Mouse (Mus musculus): Measurements from ENCODE around the gene Snd1. TPM values are rescaled to one million over a fixed set of nuclear protein-coding genes. Genes with fewer than 3 reads are reported as not detected.

The Snd1 gene
- polyA plus RNA-seq, 1 experiment, result 57.6 TPM

DNA sequence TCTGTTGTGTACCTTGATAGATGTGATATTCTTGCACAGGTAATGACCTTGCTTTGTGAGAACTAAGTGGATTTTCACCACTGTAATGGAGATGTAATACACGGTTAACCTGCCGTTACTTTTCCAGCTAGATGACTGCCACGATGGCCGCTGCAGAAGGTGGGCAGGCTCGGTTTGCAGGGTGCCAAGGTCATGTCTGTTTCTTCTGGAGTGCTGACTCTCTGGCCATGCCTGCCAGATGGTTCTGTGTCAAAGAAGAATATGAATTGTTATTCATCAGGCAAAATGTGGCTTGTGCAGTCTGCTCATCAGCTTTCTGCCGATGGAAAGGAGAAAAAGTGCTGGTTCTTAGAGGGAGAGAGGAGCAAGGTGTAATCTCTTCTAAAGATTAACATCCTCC lies 53.3 kb downstream of the Snd1 start:
- no peaks in the 10 kb centered on the region for H3K9me3 ChIP-seq
- H3K4me1 ChIP-seq, result peaks cover 12% of the 10 kb centered on the region
- no peaks in the 10 kb centered on the region for H3K27me3 ChIP-seq (replicated peaks)
- H3K36me3 ChIP-seq (replicated peaks; ENCODE audit: low read length), result peaks cover 94% of the 10 kb centered on the region
- H3K4me3 ChIP-seq (replicated peaks), result no peak overlapping the region
- TF ChIP-seq GATA1 (IDR thresholded peaks at IDR 0.05; ENCODE audit: borderline replicate concordance, low read length) (no peak), FLI1 (IDR thresholded peaks at IDR 0.05; ENCODE audit: low read length) (no peak)

DNA sequence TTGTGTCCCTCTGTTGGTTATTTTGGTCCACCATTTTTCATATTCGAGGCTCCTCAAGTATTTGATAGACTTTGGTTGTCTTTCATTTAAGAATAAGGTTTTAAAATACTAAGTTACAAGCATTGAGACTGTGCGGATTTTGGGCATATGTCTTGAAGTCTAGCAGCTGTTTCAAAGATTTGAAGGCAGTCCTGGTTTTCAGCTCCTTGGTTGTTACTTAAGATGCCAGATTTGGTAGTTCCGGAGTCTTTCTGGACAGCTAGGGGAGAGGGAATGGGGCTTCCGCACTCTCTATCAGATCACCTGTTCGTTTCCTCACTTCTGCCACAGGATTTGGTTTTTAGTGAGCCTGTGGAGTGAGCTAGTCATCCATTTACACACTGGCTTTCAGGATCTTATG lies 61.5 kb downstream of the Snd1 start:
- Histone ChIP-seq H3K4me1 (peaks cover 12% of the 10 kb centered on the region), H3K4me3 (replicated peaks) (no peak overlapping the region), H3K27me3 (replicated peaks) (no peaks in the 10 kb centered on the region), H3K36me3 (replicated peaks; ENCODE audit: low read length) (peaks cover 90% of the 10 kb centered on the region), H3K9me3 (no peaks in the 10 kb centered on the region)
- TF ChIP-seq FLI1 (IDR thresholded peaks at IDR 0.05; ENCODE audit: low read length) (no peak), GATA1 (IDR thresholded peaks at IDR 0.05; ENCODE audit: borderline replicate concordance, low read length) (no peak)

DNA sequence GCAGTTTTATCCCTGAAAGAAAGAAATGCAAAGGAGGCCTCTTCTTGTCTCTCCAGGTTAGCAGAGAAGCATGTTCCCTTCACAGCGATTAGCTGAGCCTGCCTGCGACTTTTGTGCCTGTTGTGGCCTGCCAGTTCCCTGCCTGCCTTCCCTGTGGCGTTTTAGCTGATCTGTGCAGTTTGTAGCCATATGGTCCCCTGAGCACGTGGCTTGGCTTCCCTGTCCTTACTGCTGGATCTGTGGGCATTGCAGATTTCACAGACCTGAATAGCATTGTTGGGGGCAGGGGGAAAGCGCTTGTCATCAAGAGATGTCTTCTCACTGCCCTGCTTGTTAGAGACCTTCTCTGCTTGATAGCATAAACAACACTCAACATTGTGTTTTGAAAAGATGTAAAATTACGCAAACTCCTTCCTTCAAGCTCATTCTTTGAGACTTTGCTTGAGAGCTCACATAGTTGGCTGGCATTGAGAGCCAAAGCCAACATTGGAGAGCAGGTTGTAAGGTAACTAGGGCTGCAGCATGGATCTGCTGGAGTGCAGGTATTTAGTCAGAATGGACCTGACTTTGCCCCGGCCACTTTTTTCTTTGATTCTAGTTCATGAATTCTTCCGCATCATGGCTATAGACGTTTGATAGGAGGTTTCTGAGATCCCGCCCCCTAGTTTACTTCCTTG lies 63.0 kb downstream of the Snd1 start:
- TF ChIP-seq FLI1 (IDR thresholded peaks at IDR 0.05; ENCODE audit: low read length), result no peak
- no peak for TF ChIP-seq GATA1 (IDR thresholded peaks at IDR 0.05; ENCODE audit: borderline replicate concordance, low read length)
- H3K4me1 ChIP-seq, result peaks cover 23% of the 10 kb centered on the region
- no peaks in the 10 kb centered on the region for H3K9me3 ChIP-seq
- no peaks in the 10 kb centered on the region for H3K27me3 ChIP-seq (replicated peaks)
- no peak overlapping the region for H3K4me3 ChIP-seq (replicated peaks)
- H3K36me3 ChIP-seq (replicated peaks; ENCODE audit: low read length), result peaks cover 95% of the 10 kb centered on the region

DNA sequence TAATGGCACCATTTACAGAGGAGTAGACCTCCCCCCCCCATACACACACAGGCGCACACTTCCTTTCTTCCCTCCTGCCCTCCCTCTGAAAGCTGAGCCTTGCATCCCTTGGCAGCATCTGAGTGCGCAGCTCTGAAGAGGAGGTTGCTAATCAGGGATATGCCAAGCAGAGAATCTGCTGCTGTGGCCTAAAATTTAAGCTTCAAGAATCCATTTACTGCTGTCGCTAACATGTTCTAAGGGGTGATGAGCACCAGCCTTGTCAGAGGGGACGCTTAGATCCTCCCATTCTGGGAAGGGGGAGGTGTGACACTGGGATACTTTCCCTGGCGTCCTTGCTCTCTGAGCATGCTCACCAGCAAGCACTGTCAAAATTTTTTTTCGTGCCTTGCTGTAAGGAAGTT lies 67.4 kb downstream of the Snd1 start:
- Histone ChIP-seq H3K27me3 (replicated peaks) (no peaks in the 10 kb centered on the region), H3K4me1 (peaks cover 23% of the 10 kb centered on the region), H3K9me3 (no peaks in the 10 kb centered on the region), H3K36me3 (replicated peaks; ENCODE audit: low read length) (peaks cover 90% of the 10 kb centered on the region), H3K4me3 (replicated peaks) (no peak overlapping the region)
- TF ChIP-seq FLI1 (IDR thresholded peaks at IDR 0.05; ENCODE audit: low read length), result no peak
- TF ChIP-seq GATA1 (IDR thresholded peaks at IDR 0.05; ENCODE audit: borderline replicate concordance, low read length), result no peak

DNA sequence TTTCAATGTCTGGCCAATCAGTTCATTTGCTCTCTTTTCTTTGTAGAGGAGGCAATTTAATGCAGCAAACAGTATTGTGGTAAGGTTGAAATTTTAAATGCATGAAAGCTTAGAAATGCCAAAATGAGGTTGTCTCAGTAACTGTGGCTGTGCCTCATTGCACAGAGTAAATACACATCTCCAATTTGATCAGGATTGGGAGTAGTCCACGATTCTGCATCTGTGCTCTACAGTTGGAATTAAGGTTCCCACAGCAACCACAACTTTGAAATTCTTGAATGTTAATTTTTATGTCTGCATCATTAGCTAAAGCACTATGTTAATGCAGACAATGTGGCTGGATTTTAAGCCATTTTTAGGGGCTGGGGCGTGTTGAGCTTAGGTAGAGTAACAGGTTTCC lies 72.0 kb downstream of the Snd1 start:
- no peaks in the 10 kb centered on the region for H3K27me3 ChIP-seq (replicated peaks)
- no peak overlapping the region for H3K4me3 ChIP-seq (replicated peaks)
- peaks cover 14% of the 10 kb centered on the region for H3K4me1 ChIP-seq
- no peaks in the 10 kb centered on the region for H3K9me3 ChIP-seq
- H3K36me3 ChIP-seq (replicated peaks; ENCODE audit: low read length), result peaks cover 93% of the 10 kb centered on the region
- no peak for TF ChIP-seq GATA1 (IDR thresholded peaks at IDR 0.05; ENCODE audit: borderline replicate concordance, low read length)
- TF ChIP-seq FLI1 (IDR thresholded peaks at IDR 0.05; ENCODE audit: low read length), result no peak

DNA sequence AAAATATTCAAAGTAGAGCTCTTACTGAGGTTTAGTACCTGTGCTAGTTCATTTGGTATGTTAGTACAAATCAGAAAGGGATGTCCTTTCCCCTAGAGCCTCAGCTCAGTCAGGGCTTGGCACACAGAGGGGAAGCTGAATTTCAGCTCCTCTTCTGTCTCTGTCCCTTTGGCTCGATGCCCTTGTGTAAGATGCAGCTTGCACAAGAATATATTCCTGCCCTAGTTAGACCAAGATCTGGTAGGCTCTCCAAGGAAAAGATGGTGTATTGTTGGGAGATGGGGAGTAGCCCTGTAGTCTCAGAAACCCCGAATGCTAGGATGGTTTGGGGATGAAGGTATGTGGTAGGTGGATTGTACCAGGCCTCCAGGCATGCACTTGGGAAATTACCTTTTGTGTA lies 74.4 kb downstream of the Snd1 start:
- H3K4me1 ChIP-seq, result peaks cover 8% of the 10 kb centered on the region
- TF ChIP-seq FLI1 (IDR thresholded peaks at IDR 0.05; ENCODE audit: low read length), result no peak
- TF ChIP-seq GATA1 (IDR thresholded peaks at IDR 0.05; ENCODE audit: borderline replicate concordance, low read length), result no peak
- H3K9me3 ChIP-seq, result no peaks in the 10 kb centered on the region
- H3K4me3 ChIP-seq (replicated peaks), result no peak overlapping the region
- H3K27me3 ChIP-seq (replicated peaks), result no peaks in the 10 kb centered on the region
- H3K36me3 ChIP-seq (replicated peaks; ENCODE audit: low read length), result peaks cover 96% of the 10 kb centered on the region

DNA sequence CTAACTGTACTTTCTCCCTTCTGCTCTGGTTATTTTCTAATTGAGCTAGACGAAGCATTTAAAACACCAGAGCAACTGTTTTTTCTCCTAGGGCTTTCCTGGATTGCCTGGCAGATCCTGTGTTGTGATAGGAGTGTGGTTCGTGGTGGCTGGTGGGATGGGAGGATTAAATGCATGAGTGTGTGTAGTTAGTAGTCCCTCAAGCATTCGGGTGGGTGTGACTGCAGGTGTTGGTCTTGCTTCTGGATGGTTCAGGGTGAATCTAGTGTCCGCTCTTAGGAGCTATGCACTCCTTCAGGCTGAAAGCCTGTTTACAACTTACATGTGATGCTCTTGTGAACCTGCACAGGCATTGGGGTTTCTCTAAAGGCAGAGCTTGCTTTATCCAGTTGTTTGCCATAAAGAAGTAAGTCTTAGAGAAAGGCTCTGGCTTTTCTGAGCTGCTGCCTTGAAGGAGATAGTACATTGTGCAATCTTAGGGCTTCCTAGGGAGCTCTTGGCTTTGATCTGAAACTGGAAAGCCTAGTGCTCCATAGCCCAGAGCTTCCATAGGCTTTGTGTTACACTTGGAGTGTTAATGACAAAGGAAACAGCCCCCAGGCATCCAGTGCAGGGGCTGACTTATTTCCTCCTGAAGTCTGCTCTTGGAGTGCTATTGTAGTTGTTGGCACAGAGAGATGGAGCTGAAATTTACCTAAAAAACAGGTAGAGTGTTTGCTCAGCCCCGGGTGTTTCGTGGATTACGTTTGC lies 75.5 kb downstream of the Snd1 start:
- Histone ChIP-seq H3K36me3 (replicated peaks; ENCODE audit: low read length) (peaks cover 98% of the 10 kb centered on the region), H3K9me3 (no peaks in the 10 kb centered on the region), H3K27me3 (replicated peaks) (no peaks in the 10 kb centered on the region), H3K4me1 (peaks cover 19% of the 10 kb centered on the region), H3K4me3 (replicated peaks) (no peak overlapping the region)
- TF ChIP-seq FLI1 (IDR thresholded peaks at IDR 0.05; ENCODE audit: low read length) (no peak), GATA1 (IDR thresholded peaks at IDR 0.05; ENCODE audit: borderline replicate concordance, low read length) (no peak)

DNA sequence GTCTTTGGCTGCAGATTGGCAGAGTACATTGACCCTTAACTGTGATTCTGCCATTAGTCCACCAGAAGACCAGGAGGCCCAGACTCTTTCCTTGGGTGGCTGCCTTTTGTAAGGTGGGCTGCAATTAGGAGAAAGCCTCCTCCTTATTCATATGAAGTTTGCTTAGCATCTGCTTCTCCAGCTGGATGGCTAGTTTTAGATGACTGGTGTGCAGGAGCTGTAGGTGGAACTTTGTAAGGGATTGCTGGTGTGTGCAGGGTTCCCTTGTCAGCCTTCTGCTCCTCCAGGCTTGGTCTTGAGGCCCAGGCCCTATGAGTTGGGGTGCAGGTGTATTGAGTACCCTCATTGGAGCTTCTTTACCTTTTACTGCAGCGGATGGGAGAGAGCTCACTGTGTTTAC lies 79.5 kb downstream of the Snd1 start:
- no peaks in the 10 kb centered on the region for H3K9me3 ChIP-seq

DNA sequence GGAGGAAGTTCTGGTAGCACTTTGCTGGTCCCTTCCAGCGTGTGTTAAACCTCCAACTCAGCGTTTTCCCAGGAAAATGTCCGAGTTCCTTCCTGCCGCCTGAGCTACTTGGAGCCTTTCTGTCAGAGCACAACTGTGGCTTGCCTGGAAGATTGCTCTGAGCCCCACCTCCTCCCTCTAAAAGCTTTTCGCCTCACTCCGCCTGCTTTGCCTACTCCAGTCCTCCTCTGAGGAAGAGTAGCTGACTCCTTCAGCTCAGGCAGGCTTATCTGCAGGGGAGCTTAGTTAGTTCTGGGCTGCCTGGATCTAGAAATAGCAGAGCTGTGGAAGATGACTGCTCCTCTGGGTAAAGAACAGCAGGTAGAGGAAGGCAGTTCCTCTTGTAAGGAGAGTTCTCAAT lies 80.1 kb downstream of the Snd1 start:
- Histone ChIP-seq H3K36me3 (replicated peaks; ENCODE audit: low read length) (peaks cover 93% of the 10 kb centered on the region), H3K4me3 (replicated peaks) (no peak overlapping the region), H3K9me3 (no peaks in the 10 kb centered on the region), H3K27me3 (replicated peaks) (no peaks in the 10 kb centered on the region), H3K4me1 (peaks cover 15% of the 10 kb centered on the region)
- TF ChIP-seq FLI1 (IDR thresholded peaks at IDR 0.05; ENCODE audit: low read length) (no peak), GATA1 (IDR thresholded peaks at IDR 0.05; ENCODE audit: borderline replicate concordance, low read length) (no peak)

More for the DNA sequence above, 79.5 kb downstream of the Snd1 start:
- Histone ChIP-seq H3K27me3 (replicated peaks) (no peaks in the 10 kb centered on the region), H3K36me3 (replicated peaks; ENCODE audit: low read length) (peaks cover 96% of the 10 kb centered on the region), H3K4me1 (peaks cover 19% of the 10 kb centered on the region), H3K4me3 (replicated peaks) (no peak overlapping the region)
- no peak for TF ChIP-seq FLI1 (IDR thresholded peaks at IDR 0.05; ENCODE audit: low read length)
- no peak for TF ChIP-seq GATA1 (IDR thresholded peaks at IDR 0.05; ENCODE audit: borderline replicate concordance, low read length)

DNA sequence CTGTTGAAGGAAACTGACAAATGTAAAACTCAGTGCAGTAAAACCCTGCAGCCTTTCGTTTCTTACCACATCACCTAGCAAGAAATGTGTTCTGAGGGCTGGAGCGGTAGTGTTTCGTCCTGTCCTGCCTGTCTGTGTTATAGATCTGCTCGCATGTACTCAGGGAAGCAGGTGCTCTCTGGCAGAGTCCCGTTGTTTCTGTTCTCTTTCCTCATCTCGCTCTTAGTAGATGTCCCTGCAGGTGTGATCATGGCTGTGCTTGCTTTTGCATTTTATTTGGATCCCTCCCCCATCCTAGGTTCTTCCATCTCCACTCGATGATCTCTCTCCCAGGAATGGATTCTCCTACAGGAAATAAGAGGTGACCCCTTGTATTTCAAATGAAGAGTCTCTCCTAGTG lies 80.5 kb downstream of the Snd1 start:
- TF ChIP-seq GATA1 (IDR thresholded peaks at IDR 0.05; ENCODE audit: borderline replicate concordance, low read length) (no peak), FLI1 (IDR thresholded peaks at IDR 0.05; ENCODE audit: low read length) (no peak)
- Histone ChIP-seq H3K36me3 (replicated peaks; ENCODE audit: low read length) (peaks cover 93% of the 10 kb centered on the region), H3K9me3 (no peaks in the 10 kb centered on the region), H3K4me1 (peaks cover 15% of the 10 kb centered on the region), H3K27me3 (replicated peaks) (no peaks in the 10 kb centered on the region), H3K4me3 (replicated peaks) (no peak overlapping the region)
